Mouse (Mus musculus) kidney, postnatal 4 days (tissue): Measurements from ENCODE around the gene Hgd.
"Not testable (repeated sequence)": the region's sequence is repeated elsewhere in the genome, so short reads cannot be mapped to it uniquely, and the experiment has no call there.

Source experiments
- DNase-seq, 2 experiments: peaks; one replicate each; pipeline ENCODE4 v3.0.0; 2021; ENCODE audit warnings: mixed read lengths in 2 of 2

Hgd gene

GRCm38 (mm10) chr16:37635095-37635494 lies 55.1 kb downstream of the Hgd start:
- DNase-seq = no peak

GRCm38 (mm10) chr16:37636107-37636506 lies 56.2 kb downstream of the Hgd start:
- DNase-seq = peak in 1 of 2 experiments; percentile 31

GRCm38 (mm10) chr16:37637802-37638201 lies 57.8 kb downstream of the Hgd start:
- no peak for DNase-seq

- not testable (repeated sequence) for DNase-seq
Measured at GRCm38 (mm10) chr16:37640522-37640921, 60.6 kb downstream of the Hgd start.

- no peak for DNase-seq
Measured at GRCm38 (mm10) chr16:37644486-37644885, 64.5 kb downstream of the Hgd start.

GRCm38 (mm10) chr16:37645211-37645610 lies 65.3 kb downstream of the Hgd start:
- no peak for DNase-seq

- no peak for DNase-seq
Measured at GRCm38 (mm10) chr16:37645799-37646198, 65.8 kb downstream of the Hgd start.

- DNase-seq = no peak
Measured at GRCm38 (mm10) chr16:37647067-37647466, 67.1 kb downstream of the Hgd start.

GRCm38 (mm10) chr16:37647936-37648335 lies 68.0 kb downstream of the Hgd start:
- DNase-seq = no peak

- no peak for DNase-seq
Measured at GRCm38 (mm10) chr16:37649068-37649467, 69.1 kb downstream of the Hgd start.

GRCm38 (mm10) chr16:37651467-37651866 lies 71.5 kb downstream of the Hgd start:
- peak in 1 of 2 experiments; percentile 22 for DNase-seq

- no peak for DNase-seq
Measured at GRCm38 (mm10) chr16:37652654-37653053, 72.7 kb downstream of the Hgd start.

- DNase-seq = no peak
Measured at GRCm38 (mm10) chr16:37653058-37653457, 73.1 kb downstream of the Hgd start.

GRCm38 (mm10) chr16:37653731-37654657 lies 74.0 kb downstream of the Hgd start, which contains the start of gene Ndufb4:
Gene Ndufb4, minus strand, starts transcription at chr16:37654453.
- DNase-seq = peak; percentile 97 to 98

GRCm38 (mm10) chr16:37654831-37655455 lies 75.0 kb downstream of the Hgd start:
- no peak for DNase-seq

GRCm38 (mm10) chr16:37655756-37656347 lies 75.9 kb downstream of the Hgd start:
- DNase-seq = peak in 1 of 2 experiments; percentile 44

- no peak for DNase-seq
Measured at GRCm38 (mm10) chr16:37656796-37657195, 76.8 kb downstream of the Hgd start.

GRCm38 (mm10) chr16:37663643-37664459 lies 83.9 kb downstream of the Hgd start:
- no peak for DNase-seq

- DNase-seq = no peak
Measured at GRCm38 (mm10) chr16:37665394-37665935, 85.5 kb downstream of the Hgd start.

- DNase-seq = no peak
Measured at GRCm38 (mm10) chr16:37670666-37671283, 90.8 kb downstream of the Hgd start.

GRCm38 (mm10) chr16:37675326-37675725 lies 95.4 kb downstream of the Hgd start:
- no peak for DNase-seq
